In the genomic region with DNA sequence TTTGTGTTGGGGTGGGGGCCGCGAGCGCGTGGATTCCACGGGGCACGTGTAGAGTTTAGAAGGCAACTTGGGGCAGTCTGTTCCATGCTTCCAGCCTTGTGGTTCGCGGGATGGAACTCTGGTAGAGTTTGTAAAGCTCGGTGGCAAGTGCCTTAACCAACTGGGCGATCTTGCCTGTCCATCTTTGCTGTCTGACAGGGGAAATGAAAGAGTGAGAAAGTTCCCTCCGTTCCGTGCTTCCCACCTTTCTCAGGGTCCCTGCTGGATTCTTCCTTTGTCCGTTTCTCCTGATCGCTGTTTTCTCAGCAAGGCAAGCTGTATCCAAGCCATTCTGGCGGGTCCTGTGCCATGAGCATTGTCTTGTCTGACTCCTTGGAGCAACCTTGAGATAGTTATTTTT, we compare ENCODE assay signal across 8 mouse cellular contexts. TPM values are rescaled to one million over a fixed set of nuclear protein-coding genes. Genes with fewer than 3 reads are reported as not detected.
DNase-seq lines count a peak whose midpoint lies in the region; ATAC-seq and TF ChIP-seq lines count a peak whose summit lies in the region.

No protein-coding gene starts in this region.

- peak overlapping the region; percentile 86 for H3K4me2 ChIP-seq in forebrain, embryonic 13.5 days
- H3K4me2 ChIP-seq in liver, embryonic 15.5 days, result peak overlapping the region; percentile 95

- no peak for DNase-seq in frontal cortex, postnatal 25 days (ENCODE audit: low spot score in 2 of 2)
- DNase-seq in ES-E14 (ENCODE audit: low read depth, low spot score), result no peak
- no peak for DNase-seq in adrenal gland, postnatal 14 days
- no peak for DNase-seq in adrenal gland, adult (ENCODE audit: inconsistent age in 2 of 2, low spot score in 1 of 2)
- no peak for DNase-seq in spleen, postnatal 4 days (ENCODE audit: low spot score in 2 of 2)

- H3K4me1 ChIP-seq in ES-E14 (ENCODE audit: control insufficient read depth in 2 of 2, insufficient read depth in 2 of 2, low read length in 2 of 2, poor library complexity in 1 of 2), result no peaks in the 10 kb centered on the region
- peaks cover 21% of the 10 kb centered on the region for H3K4me1 ChIP-seq in forebrain, embryonic 13.5 days
- H3K4me1 ChIP-seq in liver, embryonic 15.5 days (replicated peaks), result peaks cover 25% of the 10 kb centered on the region

- peaks cover 37% of the 10 kb centered on the region for H3K27me3 ChIP-seq in forebrain, embryonic 13.5 days
- H3K27me3 ChIP-seq in liver, embryonic 15.5 days, result peaks cover 42% of the 10 kb centered on the region

- ATAC-seq in frontal cortex, adult (ENCODE audit: low TSS enrichment), result 0 out of 2 replicates have a peak, but pooled peaks have one; percentile 3
- ATAC-seq in forebrain, embryonic 13.5 days, result peak; percentile 26
- ATAC-seq in liver, embryonic 15.5 days (ENCODE audit: insufficient read depth), result no peak

- WGBS in forebrain, embryonic 13.5 days, result 7% methylated on average over 15 of the region's 15 CpGs
- WGBS in liver, embryonic 15.5 days (ENCODE audit: insufficient replicate concordance), result 2% methylated on average over 15 of the region's 15 CpGs

- peak overlapping the region; percentile 67 to 70 for H3K4me3 ChIP-seq in ES-E14 (ENCODE audit: insufficient read depth in 1 of 2, low read depth in 1 of 2, low read length in 2 of 2, poor library complexity in 1 of 2, severe bottlenecking in 1 of 2)
- H3K4me3 ChIP-seq in forebrain, embryonic 13.5 days, result peak overlapping the region; percentile 81
- peak overlapping the region; percentile 71 for H3K4me3 ChIP-seq in liver, embryonic 15.5 days (replicated peaks)

- H3K27ac ChIP-seq in ES-E14 (ENCODE audit: insufficient read depth, low read depth, low read length, poor library complexity, severe bottlenecking), result no peak overlapping the region
- H3K27ac ChIP-seq in forebrain, embryonic 13.5 days, result no peak overlapping the region
- H3K27ac ChIP-seq in liver, embryonic 15.5 days (replicated peaks), result no peak overlapping the region

- H3K9me3 ChIP-seq in ES-E14 (ENCODE audit: control insufficient read depth, insufficient read depth, low read depth, low read length), result no peaks in the 10 kb centered on the region
- no peaks in the 10 kb centered on the region for H3K9me3 ChIP-seq in forebrain, embryonic 13.5 days (replicated peaks)
- no peaks in the 10 kb centered on the region for H3K9me3 ChIP-seq in liver, embryonic 15.5 days (replicated peaks)

- H3K36me3 ChIP-seq in ES-E14 (ENCODE audit: control insufficient read depth, insufficient read depth, low read length, poor library complexity, severe bottlenecking), result peaks cover 3% of the 10 kb centered on the region; the same call in 1 of the 2 replicates
- peaks cover 11% of the 10 kb centered on the region for H3K36me3 ChIP-seq in forebrain, embryonic 13.5 days (ENCODE audit: poor library complexity, severe bottlenecking)
- peaks cover 10% of the 10 kb centered on the region for H3K36me3 ChIP-seq in liver, embryonic 15.5 days (replicated peaks)

- peak overlapping the region; percentile 77 for H3K9ac ChIP-seq in ES-E14 (ENCODE audit: insufficient read depth, low read depth, low read length, poor library complexity, severe bottlenecking)
- H3K9ac ChIP-seq in forebrain, embryonic 13.5 days, result peak overlapping the region; percentile 84
- H3K9ac ChIP-seq in liver, embryonic 15.5 days, result peak overlapping the region; percentile 64

- in situ Hi-C loops in ES-E14 (cut with MboI; ENCODE audit: low sequenced_read_pairs in 2 of 2, unreplicated experiment in 2 of 2), result no loop called here

TF ChIP-seq in ES-E14, 5 proteins besides CTCF, POLR2A, EP300 and RAD21:
- TF ChIP-seq ZC3H11A (IDR thresholded peaks at IDR 0.05; ENCODE audit: borderline replicate concordance, low read depth, low read length) (no peak), MAFK (IDR thresholded peaks at IDR 0.05; ENCODE audit: insufficient read depth, low read depth, low read length) (no peak), CHD2 (IDR thresholded peaks at IDR 0.05; ENCODE audit: low read depth, low read length) (no peak), ZNF384 (IDR thresholded peaks at IDR 0.05; ENCODE audit: low read depth, low read length) (no peak), HCFC1 (IDR thresholded peaks at IDR 0.05; ENCODE audit: borderline replicate concordance, insufficient read depth, low read length) (no peak)

RNA-seq across cellular contexts. Expression of gene E2f6, which starts 0.7 kb away (rescaled TPM):
- total RNA-seq in ES-E14 (2012; rRNA removed), result 10.5 and 12.0 TPM in 2 replicates
- polyA plus RNA-seq in forebrain, embryonic 13.5 days (2015; fragmentation: Nextera tagmentation; extraction: Ambion mirVana), result 43.3 and 51.8 TPM in 2 replicates
- polyA plus RNA-seq in liver, embryonic 15.5 days (2015; fragmentation: Nextera tagmentation; extraction: Ambion mirVana), result 15.8 and 16.8 TPM in 2 replicates
- 33.4 and 35.7 TPM in 2 replicates for total RNA-seq in adrenal gland, postnatal 14 days (2021)

RNA-seq across cellular contexts. Expression of gene Greb1, which starts 10.8 kb away (rescaled TPM):
- 3.2 TPM in 2 replicates for total RNA-seq in ES-E14 (2012; rRNA removed)
- polyA plus RNA-seq in forebrain, embryonic 13.5 days (2015; fragmentation: Nextera tagmentation; extraction: Ambion mirVana), result 0.85 and 0.97 TPM in 2 replicates
- polyA plus RNA-seq in liver, embryonic 15.5 days (2015; fragmentation: Nextera tagmentation; extraction: Ambion mirVana), result 0.59 and 0.74 TPM in 2 replicates
- total RNA-seq in adrenal gland, postnatal 14 days (2021), result 27.6 and 35.4 TPM in 2 replicates
